Mouse (Mus musculus) C2C12 (cell line): Measurements from ENCODE around the gene Pde7b. TPM values are rescaled to one million over a fixed set of nuclear protein-coding genes. Genes with fewer than 3 reads are reported as not detected.

Source experiments
- H3K27me3 ChIP-seq: one replicate; pipeline ENCODE4 v1.6.1; 2011; ENCODE audit not compliant: control insufficient read depth, insufficient read depth, insufficient read length
- H3K36me3 ChIP-seq: one replicate; pipeline ENCODE4 v1.6.1; 2011; ENCODE audit not compliant: control insufficient read depth, insufficient read depth
- H3K4me3 ChIP-seq: one replicate; pipeline ENCODE4 v1.5.1; 2011; ENCODE audit warnings: mild to moderate bottlenecking, control low read depth; ENCODE audit not compliant: poor library complexity, insufficient read depth, severe bottlenecking
- H3K79me2 ChIP-seq: one replicate; pipeline ENCODE4 v1.6.1; 2011; ENCODE audit not compliant: control insufficient read depth, insufficient read depth
- H3K79me3 ChIP-seq: one replicate; pipeline ENCODE4 v1.6.1; 2011; ENCODE audit warnings: low read depth, control low read depth
- H3ac ChIP-seq: one replicate; pipeline ENCODE3; 2011; ENCODE audit warnings: low read depth; ENCODE audit not compliant: control insufficient read depth, insufficient read length
- CEBPB ChIP-seq: IDR thresholded peaks from one replicate; pipeline ENCODE4 v1.6.1; 2011; ENCODE audit warnings: low read depth, mild to moderate bottlenecking, control low read depth, moderate library complexity
- CTCF ChIP-seq: IDR thresholded peaks from one replicate; pipeline ENCODE4 v1.5.1; 2011; ENCODE audit not compliant: control insufficient read depth, insufficient read depth, insufficient read length
- FOSL1 ChIP-seq: IDR thresholded peaks from one replicate; pipeline ENCODE4 v1.8.0; 2011; ENCODE audit warnings: mild to moderate bottlenecking, low read length; ENCODE audit not compliant: poor library complexity, insufficient read depth, severe bottlenecking
- MAX ChIP-seq: IDR thresholded peaks from one replicate; pipeline ENCODE4 v1.6.1; 2011; ENCODE audit warnings: mild to moderate bottlenecking, control low read depth
- MYOD1 ChIP-seq: IDR thresholded peaks from one replicate; pipeline ENCODE4 v1.6.1; 2011; ENCODE audit warnings: low read depth; ENCODE audit not compliant: control insufficient read depth, insufficient read length
- MYOG ChIP-seq: IDR thresholded peaks from one replicate; pipeline ENCODE4 v1.6.1; 2011; ENCODE audit not compliant: control insufficient read depth, insufficient read length; ENCODE audit errors: extremely low read depth
- USF1 ChIP-seq: IDR thresholded peaks from one replicate; pipeline ENCODE4 v1.6.1; 2011; ENCODE audit warnings: low read depth, mild to moderate bottlenecking, control low read depth, moderate library complexity
- polyA plus RNA-seq: library from polyadenylated mRNA; unstranded; fragments of >200 nt; fragmentation: generic; extraction: Trizol; gene quantifications from one replicate; pipeline ENCODE4 v1.2.1, GENCODE M21; 2012; ENCODE audit warnings: missing spikeins

Pde7b gene
- polyA plus RNA-seq, 1 experiment, result 0.06 TPM

GRCm38 (mm10) chr10:20492216-20492964 is 232.5 kb downstream of the Pde7b start:
- Histone ChIP-seq H3K79me3 (no peaks in the 10 kb centered on the region), H3ac (no peak overlapping the region), H3K36me3 (no peaks in the 10 kb centered on the region), H3K79me2 (no peaks in the 10 kb centered on the region), H3K4me3 (no peak overlapping the region), H3K27me3 (no peaks in the 10 kb centered on the region)
- TF ChIP-seq MAX (no peak), MYOG (no peak), USF1 (no peak), MYOD1 (no peak), FOSL1 (no peak), CTCF (no peak), CEBPB (no peak)

- no peaks in the 10 kb centered on the region for H3K27me3 ChIP-seq
- TF ChIP-seq CTCF, result no peak
- H3K36me3 ChIP-seq, result no peaks in the 10 kb centered on the region
- H3K4me3 ChIP-seq, result no peak overlapping the region
- no peaks in the 10 kb centered on the region for H3K79me2 ChIP-seq
- no peaks in the 10 kb centered on the region for H3K79me3 ChIP-seq
- H3ac ChIP-seq, result no peak overlapping the region
Measured at GRCm38 (mm10) chr10:20490775-20491174, 234.1 kb downstream of the Pde7b start.

GRCm38 (mm10) chr10:20490281-20490680 is 234.6 kb downstream of the Pde7b start:
- Histone ChIP-seq H3K4me3 (no peak overlapping the region), H3K36me3 (no peaks in the 10 kb centered on the region), H3K27me3 (no peaks in the 10 kb centered on the region), H3K79me2 (no peaks in the 10 kb centered on the region), H3ac (no peak overlapping the region), H3K79me3 (no peaks in the 10 kb centered on the region)
- TF ChIP-seq USF1 (no peak), MYOD1 (no peak), CEBPB (no peak), CTCF (no peak), MAX (no peak), FOSL1 (no peak), MYOG (no peak)

DNA sequence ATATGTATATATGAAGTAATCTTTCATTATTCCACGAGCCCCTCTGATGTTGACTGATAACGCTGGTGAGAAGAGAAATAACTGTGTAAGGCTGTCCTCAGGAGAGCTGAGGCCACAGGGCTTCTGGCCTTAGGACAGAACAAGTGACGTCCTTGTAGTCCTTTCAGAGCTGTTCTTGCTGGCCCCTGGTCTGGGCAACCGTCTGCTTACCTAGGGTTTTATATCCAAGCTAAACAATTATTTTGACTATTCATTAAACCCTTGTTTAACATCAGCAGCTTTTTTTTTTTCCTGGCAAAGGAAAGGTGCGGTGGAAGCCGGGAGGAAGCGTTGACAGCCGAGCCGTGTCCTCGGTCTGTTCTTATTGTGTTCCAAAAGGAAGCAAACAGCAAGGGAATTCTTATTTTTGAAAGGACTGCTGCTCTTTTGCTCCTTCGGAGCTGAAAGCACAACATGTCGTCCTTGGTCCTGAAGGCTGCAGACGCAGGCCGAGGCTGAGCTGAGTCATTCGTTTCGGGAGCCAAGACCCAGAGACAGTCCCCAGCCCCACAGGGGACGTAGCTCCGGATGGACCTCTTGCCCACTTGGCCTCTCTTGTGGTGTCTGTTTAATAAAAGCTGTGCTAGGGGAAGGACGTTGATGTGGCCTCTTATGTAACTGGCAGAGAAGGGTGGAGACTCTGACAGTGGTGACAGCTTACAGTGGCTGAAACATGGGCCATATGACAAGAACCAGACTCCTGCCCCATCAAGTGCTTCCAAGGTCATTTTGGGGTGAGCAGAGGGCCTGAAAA is 238.2 kb downstream of the Pde7b start:
- TF ChIP-seq CEBPB, result no peak
- TF ChIP-seq FOSL1, result no peak
- no peak for TF ChIP-seq CTCF
- Histone ChIP-seq H3K79me2 (no peaks in the 10 kb centered on the region), H3ac (no peak overlapping the region)

GRCm38 (mm10) chr10:20485816-20486215 is 239.1 kb downstream of the Pde7b start:
- no peaks in the 10 kb centered on the region for H3K79me3 ChIP-seq
- H3K36me3 ChIP-seq, result no peaks in the 10 kb centered on the region
- no peak overlapping the region for H3ac ChIP-seq
- no peaks in the 10 kb centered on the region for H3K27me3 ChIP-seq
- no peaks in the 10 kb centered on the region for H3K79me2 ChIP-seq
- no peak for TF ChIP-seq MAX
- no peak for TF ChIP-seq MYOD1
- no peak for TF ChIP-seq FOSL1
- TF ChIP-seq USF1, result no peak
- TF ChIP-seq CTCF, result no peak
- no peak for TF ChIP-seq CEBPB
- TF ChIP-seq MYOG, result no peak
- H3K4me3 ChIP-seq, result no peak overlapping the region

More for the DNA sequence above, 238.2 kb downstream of the Pde7b start:
- no peaks in the 10 kb centered on the region for H3K36me3 ChIP-seq
- H3K79me3 ChIP-seq, result no peaks in the 10 kb centered on the region
- no peak overlapping the region for H3K4me3 ChIP-seq
- H3K27me3 ChIP-seq, result no peaks in the 10 kb centered on the region

DNA sequence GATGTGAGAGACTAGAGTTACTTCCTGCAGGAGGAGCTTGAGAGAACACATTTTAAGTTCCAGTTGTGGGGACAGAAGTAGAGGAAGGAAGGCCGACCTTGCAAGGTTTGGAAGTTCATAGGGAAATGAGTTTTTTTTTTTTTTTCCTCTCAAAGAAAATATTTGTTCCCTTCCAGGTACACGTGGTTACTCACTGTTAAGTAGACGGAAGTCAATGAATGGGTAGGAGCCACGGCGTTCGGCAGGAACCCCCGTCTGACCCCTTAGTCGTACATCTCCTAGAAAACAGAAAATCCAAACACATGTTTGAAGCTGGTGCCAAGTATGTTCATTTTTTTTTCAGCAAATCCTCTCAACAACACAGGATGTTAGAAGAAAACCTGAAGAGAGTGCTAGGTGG is 245.4 kb downstream of the Pde7b start:
- Histone ChIP-seq H3K27me3 (no peaks in the 10 kb centered on the region), H3K79me3 (no peaks in the 10 kb centered on the region), H3ac (no peak overlapping the region), H3K79me2 (no peaks in the 10 kb centered on the region), H3K36me3 (no peaks in the 10 kb centered on the region), H3K4me3 (no peak overlapping the region)
- TF ChIP-seq CTCF, result no peak
